Mouse (Mus musculus): ENCODE measurements at regions not wholly inside any gene's neighbourhood (a gene's known extent, or its start where the extent isn't known, plus 50 kb on each side); places are given as distances from the start of the nearest gene placed in this dataset.

GRCm38 (mm10) chr17:84067102-84067501 is 120.6 kb downstream of the Zfp36l2 start:
- ATAC-seq (ENCODE audit: low FRiP score) (no peak), DNase-seq (ENCODE audit: low spot score) (no peak)
- Histone ChIP-seq H3K27me3 (ENCODE audit: control insufficient read depth, insufficient read depth, low read length) (no peaks in the 10 kb centered on the region), H3K4me3 (ENCODE audit: low read depth, low read length) (no peak overlapping the region), H3K4me2 (replicated peaks; ENCODE audit: low read depth, low read length) (no peak overlapping the region), H3K9ac (ENCODE audit: low read depth, low read length) (no peak overlapping the region), H3K36me3 (ENCODE audit: control insufficient read depth, insufficient read depth, low read length) (no peaks in the 10 kb centered on the region), H3K9me3 (ENCODE audit: control insufficient read depth, low read length) (no peaks in the 10 kb centered on the region), H3K27ac (ENCODE audit: low read depth, low read length) (no peak overlapping the region), H3K4me1 (replicated peaks; ENCODE audit: control insufficient read depth, insufficient read depth, low read length) (peaks cover 3% of the 10 kb centered on the region; the same call in 1 of the 2 replicates)
- WGBS: 36% methylated on average over 26 of the region's 26 CpGs

GRCm38 (mm10) chr17:84063791-84064190 is 124.0 kb downstream of the Zfp36l2 start:
- Histone ChIP-seq H3K4me1 (replicated peaks; ENCODE audit: control insufficient read depth, insufficient read depth, low read length) (peaks cover 6% of the 10 kb centered on the region; the same call in 1 of the 2 replicates), H3K9me3 (ENCODE audit: control insufficient read depth, low read length) (no peaks in the 10 kb centered on the region), H3K27me3 (ENCODE audit: control insufficient read depth, insufficient read depth, low read length) (no peaks in the 10 kb centered on the region), H3K4me3 (ENCODE audit: low read depth, low read length) (no peak overlapping the region), H3K9ac (ENCODE audit: low read depth, low read length) (no peak overlapping the region), H3K27ac (ENCODE audit: low read depth, low read length) (no peak overlapping the region), H3K4me2 (replicated peaks; ENCODE audit: low read depth, low read length) (no peak overlapping the region), H3K36me3 (ENCODE audit: control insufficient read depth, insufficient read depth, low read length) (no peaks in the 10 kb centered on the region)
- 38% methylated on average over 7 of the region's 7 CpGs for WGBS
- DNase-seq (ENCODE audit: low spot score) (no peak), ATAC-seq (ENCODE audit: low FRiP score) (no peak)

GRCm38 (mm10) chr17:84061621-84062020 is 126.1 kb downstream of the Zfp36l2 start:
- H3K27me3 ChIP-seq (ENCODE audit: control insufficient read depth, insufficient read depth, low read length): no peaks in the 10 kb centered on the region
- DNase-seq (ENCODE audit: low spot score): no peak
- no peak overlapping the region for H3K27ac ChIP-seq (ENCODE audit: low read depth, low read length)
- ATAC-seq (ENCODE audit: low FRiP score): no peak
- H3K4me3 ChIP-seq (ENCODE audit: low read depth, low read length): no peak overlapping the region
- no peaks in the 10 kb centered on the region for H3K36me3 ChIP-seq (ENCODE audit: control insufficient read depth, insufficient read depth, low read length)
- H3K4me2 ChIP-seq (replicated peaks; ENCODE audit: low read depth, low read length): no peak overlapping the region
- no peak overlapping the region for H3K9ac ChIP-seq (ENCODE audit: low read depth, low read length)
- H3K4me1 ChIP-seq (replicated peaks; ENCODE audit: control insufficient read depth, insufficient read depth, low read length): peaks cover 4% of the 10 kb centered on the region
- H3K9me3 ChIP-seq (ENCODE audit: control insufficient read depth, low read length): no peaks in the 10 kb centered on the region
- WGBS: 87% methylated on average over 6 of the region's 6 CpGs

GRCm38 (mm10) chr17:84056469-84056868 is 131.3 kb downstream of the Zfp36l2 start:
- DNase-seq (ENCODE audit: low spot score) (no peak), ATAC-seq (ENCODE audit: low FRiP score) (no peak)
- H3K27me3 ChIP-seq (ENCODE audit: control insufficient read depth, insufficient read depth, low read length): no peaks in the 10 kb centered on the region
- H3K4me2 ChIP-seq (replicated peaks; ENCODE audit: low read depth, low read length): no peak overlapping the region
- no peak overlapping the region for H3K4me3 ChIP-seq (ENCODE audit: low read depth, low read length)
- no peak overlapping the region for H3K27ac ChIP-seq (ENCODE audit: low read depth, low read length)
- H3K9ac ChIP-seq (ENCODE audit: low read depth, low read length): no peak overlapping the region
- H3K4me1 ChIP-seq (replicated peaks; ENCODE audit: control insufficient read depth, insufficient read depth, low read length): peaks cover 4% of the 10 kb centered on the region
- 96% methylated on average over 4 of the region's 4 CpGs for WGBS
- H3K36me3 ChIP-seq (ENCODE audit: control insufficient read depth, insufficient read depth, low read length): no peaks in the 10 kb centered on the region
- no peaks in the 10 kb centered on the region for H3K9me3 ChIP-seq (ENCODE audit: control insufficient read depth, low read length)

GRCm38 (mm10) chr17:84052437-84052836 is 135.3 kb downstream of the Zfp36l2 start:
- H3K9me3 ChIP-seq (ENCODE audit: control insufficient read depth, low read length): no peaks in the 10 kb centered on the region
- no peak overlapping the region for H3K27ac ChIP-seq (ENCODE audit: low read depth, low read length)
- no peak overlapping the region for H3K4me3 ChIP-seq (ENCODE audit: low read depth, low read length)
- H3K4me2 ChIP-seq (replicated peaks; ENCODE audit: low read depth, low read length): no peak overlapping the region
- H3K9ac ChIP-seq (ENCODE audit: low read depth, low read length): no peak overlapping the region
- H3K36me3 ChIP-seq (ENCODE audit: control insufficient read depth, insufficient read depth, low read length): no peaks in the 10 kb centered on the region
- ATAC-seq (ENCODE audit: low FRiP score) (no peak), DNase-seq (ENCODE audit: low spot score) (no peak)
- no peaks in the 10 kb centered on the region for H3K27me3 ChIP-seq (ENCODE audit: control insufficient read depth, insufficient read depth, low read length)
- WGBS: 79% methylated on average over 8 of the region's 8 CpGs
- H3K4me1 ChIP-seq (replicated peaks; ENCODE audit: control insufficient read depth, insufficient read depth, low read length): no peaks in the 10 kb centered on the region; the same call in 1 of the 2 replicates

GRCm38 (mm10) chr17:84051212-84051611 is 136.5 kb downstream of the Zfp36l2 start:
- Histone ChIP-seq H3K4me2 (replicated peaks; ENCODE audit: low read depth, low read length) (no peak overlapping the region), H3K27ac (ENCODE audit: low read depth, low read length) (no peak overlapping the region), H3K36me3 (ENCODE audit: control insufficient read depth, insufficient read depth, low read length) (no peaks in the 10 kb centered on the region), H3K9ac (ENCODE audit: low read depth, low read length) (no peak overlapping the region), H3K4me1 (replicated peaks; ENCODE audit: control insufficient read depth, insufficient read depth, low read length) (no peaks in the 10 kb centered on the region), H3K27me3 (ENCODE audit: control insufficient read depth, insufficient read depth, low read length) (no peaks in the 10 kb centered on the region), H3K9me3 (ENCODE audit: control insufficient read depth, low read length) (no peaks in the 10 kb centered on the region), H3K4me3 (ENCODE audit: low read depth, low read length) (no peak overlapping the region)
- DNase-seq (ENCODE audit: low spot score): no peak
- 82% methylated on average over 9 of the region's 9 CpGs for WGBS
- ATAC-seq (ENCODE audit: low FRiP score): no peak

GRCm38 (mm10) chr17:84048533-84048932 is 139.2 kb downstream of the Zfp36l2 start:
- DNase-seq (ENCODE audit: low spot score) (no peak), ATAC-seq (ENCODE audit: low FRiP score) (no peak)
- Histone ChIP-seq H3K27ac (ENCODE audit: low read depth, low read length) (no peak overlapping the region), H3K4me1 (replicated peaks; ENCODE audit: control insufficient read depth, insufficient read depth, low read length) (no peaks in the 10 kb centered on the region), H3K27me3 (ENCODE audit: control insufficient read depth, insufficient read depth, low read length) (no peaks in the 10 kb centered on the region), H3K4me3 (ENCODE audit: low read depth, low read length) (no peak overlapping the region), H3K9ac (ENCODE audit: low read depth, low read length) (no peak overlapping the region), H3K36me3 (ENCODE audit: control insufficient read depth, insufficient read depth, low read length) (no peaks in the 10 kb centered on the region), H3K4me2 (replicated peaks; ENCODE audit: low read depth, low read length) (no peak overlapping the region), H3K9me3 (ENCODE audit: control insufficient read depth, low read length) (no peaks in the 10 kb centered on the region)
- 64% methylated on average over 5 of the region's 6 CpGs for WGBS

- H3K4me1 ChIP-seq (replicated peaks; ENCODE audit: control insufficient read depth, insufficient read depth, low read length): no peaks in the 10 kb centered on the region
- no peak overlapping the region for H3K4me3 ChIP-seq (ENCODE audit: low read depth, low read length)
- ATAC-seq (ENCODE audit: low FRiP score) (no peak), DNase-seq (ENCODE audit: low spot score) (no peak)
- H3K4me2 ChIP-seq (replicated peaks; ENCODE audit: low read depth, low read length): no peak overlapping the region
- H3K9ac ChIP-seq (ENCODE audit: low read depth, low read length): no peak overlapping the region
- WGBS: 92% methylated on average over 1 of the region's 1 CpGs
- no peaks in the 10 kb centered on the region for H3K27me3 ChIP-seq (ENCODE audit: control insufficient read depth, insufficient read depth, low read length)
- H3K9me3 ChIP-seq (ENCODE audit: control insufficient read depth, low read length): no peaks in the 10 kb centered on the region
- H3K36me3 ChIP-seq (ENCODE audit: control insufficient read depth, insufficient read depth, low read length): no peaks in the 10 kb centered on the region
- H3K27ac ChIP-seq (ENCODE audit: low read depth, low read length): no peak overlapping the region
These were observed 140.2 kb downstream of the Zfp36l2 start for GRCm38 (mm10) chr17:84047520-84047919.

GRCm38 (mm10) chr17:84045812-84046211 is 141.9 kb downstream of the Zfp36l2 start:
- H3K4me1 ChIP-seq (replicated peaks; ENCODE audit: control insufficient read depth, insufficient read depth, low read length): no peaks in the 10 kb centered on the region
- H3K9ac ChIP-seq (ENCODE audit: low read depth, low read length): no peak overlapping the region
- DNase-seq (ENCODE audit: low spot score) (no peak), ATAC-seq (ENCODE audit: low FRiP score) (no peak)
- H3K4me2 ChIP-seq (replicated peaks; ENCODE audit: low read depth, low read length): no peak overlapping the region
- no peaks in the 10 kb centered on the region for H3K36me3 ChIP-seq (ENCODE audit: control insufficient read depth, insufficient read depth, low read length)
- 77% methylated on average over 1 of the region's 1 CpGs for WGBS
- H3K27ac ChIP-seq (ENCODE audit: low read depth, low read length): no peak overlapping the region
- no peaks in the 10 kb centered on the region for H3K9me3 ChIP-seq (ENCODE audit: control insufficient read depth, low read length)
- H3K27me3 ChIP-seq (ENCODE audit: control insufficient read depth, insufficient read depth, low read length): no peaks in the 10 kb centered on the region
- H3K4me3 ChIP-seq (ENCODE audit: low read depth, low read length): no peak overlapping the region

Measured in hindbrain, embryonic 11.5 days (tissue).